Mouse (Mus musculus): ENCODE measurements around the gene Zfp955b. TPM values are rescaled to one million over a fixed set of nuclear protein-coding genes. Genes with fewer than 3 reads are reported as not detected.

Gene Zfp955b
- polyA plus RNA-seq (2012; rRNA removed) = 11.1 and 11.2 TPM in 2 replicates

DNA sequence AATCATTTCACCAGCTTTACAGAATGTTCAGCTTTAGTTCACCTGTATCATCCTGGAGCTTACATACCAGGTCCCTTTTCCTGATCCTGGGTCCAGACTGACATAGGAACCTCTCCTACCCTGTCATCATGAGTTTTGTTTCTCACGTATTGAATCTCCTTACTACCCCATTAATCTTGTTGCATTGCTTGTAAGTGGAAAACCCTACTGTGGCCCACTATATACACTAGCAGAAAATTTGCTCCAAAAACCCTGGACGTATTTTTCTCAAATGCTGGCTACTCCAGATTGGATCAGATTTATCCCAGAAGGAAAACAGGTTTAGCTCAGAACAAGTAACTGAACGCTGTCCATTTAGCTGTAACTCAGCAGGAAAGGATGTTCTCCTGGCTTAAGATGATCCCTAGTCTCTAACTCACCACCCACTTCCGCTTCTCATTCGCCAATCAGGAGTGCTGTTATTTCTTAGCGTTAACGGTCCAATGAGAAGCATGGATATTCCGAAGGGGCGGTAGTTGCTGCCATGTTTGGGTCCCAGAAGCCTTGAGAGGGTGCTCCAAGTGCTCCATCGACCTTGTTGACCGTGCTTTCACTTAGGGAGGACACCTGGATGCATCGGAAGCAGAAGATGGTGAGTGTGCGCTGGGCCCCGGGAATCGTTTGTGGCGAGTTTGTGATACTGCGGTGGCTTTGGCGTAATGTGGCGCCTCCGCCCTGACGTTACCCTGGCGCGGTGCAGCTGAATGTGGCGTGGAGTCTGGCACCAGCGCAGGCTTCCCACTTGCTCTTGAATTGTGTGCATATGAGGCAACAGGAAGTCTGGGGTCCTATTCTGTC is at the start of gene Zfp955b:
TSS of gene Zfp955b (plus strand) at position 506 of the 837 bp plus-strand sequence.

DNA sequence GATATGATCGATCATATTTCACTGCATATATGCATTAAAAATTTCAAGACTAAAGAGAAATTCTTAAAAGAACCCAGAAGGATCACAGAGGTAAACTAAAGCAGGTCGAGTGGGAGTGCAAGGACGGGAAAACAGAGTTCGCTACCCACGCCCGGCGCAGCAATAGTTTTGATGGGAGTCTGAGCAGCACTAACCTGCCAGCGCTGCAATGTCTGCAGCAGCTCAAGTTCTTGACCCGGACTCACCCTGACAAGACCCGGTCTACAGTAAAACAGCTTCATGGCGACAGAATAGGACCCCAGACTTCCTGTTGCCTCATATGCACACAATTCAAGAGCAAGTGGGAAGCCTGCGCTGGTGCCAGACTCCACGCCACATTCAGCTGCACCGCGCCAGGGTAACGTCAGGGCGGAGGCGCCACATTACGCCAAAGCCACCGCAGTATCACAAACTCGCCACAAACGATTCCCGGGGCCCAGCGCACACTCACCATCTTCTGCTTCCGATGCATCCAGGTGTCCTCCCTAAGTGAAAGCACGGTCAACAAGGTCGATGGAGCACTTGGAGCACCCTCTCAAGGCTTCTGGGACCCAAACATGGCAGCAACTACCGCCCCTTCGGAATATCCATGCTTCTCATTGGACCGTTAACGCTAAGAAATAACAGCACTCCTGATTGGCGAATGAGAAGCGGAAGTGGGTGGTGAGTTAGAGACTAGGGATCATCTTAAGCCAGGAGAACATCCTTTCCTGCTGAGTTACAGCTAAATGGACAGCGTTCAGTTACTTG is 34.6 kb upstream of the Zfp955b start, which contains the start of gene Zfp955a:
TSS of gene Zfp955a (minus strand) at position 616 of the 789 bp plus-strand sequence.

DNA sequence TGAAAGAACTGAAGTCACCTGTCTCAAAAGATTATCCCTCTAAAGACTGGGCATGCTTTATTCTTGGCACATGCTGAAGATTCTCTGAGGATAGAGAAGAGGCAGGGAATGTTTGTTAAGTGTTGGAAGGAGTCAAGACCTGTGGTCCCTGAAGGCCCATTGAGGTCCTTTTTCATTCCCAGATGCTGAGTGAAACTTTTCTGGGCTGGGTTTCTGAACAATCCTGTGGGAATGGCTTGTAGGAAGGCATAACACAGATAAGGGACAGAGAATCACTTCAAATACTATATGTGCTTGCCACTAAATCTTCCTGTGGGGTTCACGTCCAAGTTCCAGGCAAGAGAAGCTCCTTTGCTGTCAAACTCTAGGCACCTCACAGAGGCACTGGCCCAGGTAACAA is 25.0 kb upstream of the Zfp955b start, which contains the start of gene Olfr63:
TSS of gene Olfr63 (plus strand) at position 301 of the 400 bp plus-strand sequence.

Other genes with a start within 250 kb of the Zfp955b start
- gene 4921501E09Rik, start 221.5 kb upstream of the Zfp955b start, polyA plus RNA-seq (2012; rRNA removed) = not detected in 2 replicates
- gene Zfp563, start 200.2 kb upstream of the Zfp955b start, polyA plus RNA-seq (2012; rRNA removed) = 11.9 and 14.4 TPM in 2 replicates
- 0.33 TPM in 2 replicates for gene Morc2b, start 149.9 kb upstream of the Zfp955b start, polyA plus RNA-seq (2012; rRNA removed)
- gene Olfr55, start 121.1 kb upstream of the Zfp955b start, polyA plus RNA-seq (2012; rRNA removed) = not detected in 2 replicates
- not detected in 2 replicates for gene Olfr239, start 98.2 kb upstream of the Zfp955b start, polyA plus RNA-seq (2012; rRNA removed)
- gene Olfr1564, start 67.9 kb upstream of the Zfp955b start, polyA plus RNA-seq (2012; rRNA removed) = 0.32 and 0.38 TPM in 2 replicates
- 9.1 and 9.6 TPM in 2 replicates for gene Zfp955a, start 34.4 kb upstream of the Zfp955b start, polyA plus RNA-seq (2012; rRNA removed)
- not detected in 2 replicates for gene Olfr63, start 24.9 kb upstream of the Zfp955b start, polyA plus RNA-seq (2012; rRNA removed)
- gene Zfp81, start 69.3 kb downstream of the Zfp955b start, polyA plus RNA-seq (2012; rRNA removed) = 14.8 and 18.2 TPM in 2 replicates
- gene Zfp101, start 105.1 kb downstream of the Zfp955b start, polyA plus RNA-seq (2012; rRNA removed) = 19.1 and 21.0 TPM in 2 replicates
- gene Actl9, start 143.4 kb downstream of the Zfp955b start, polyA plus RNA-seq (2012; rRNA removed) = 0.08 and 0.15 TPM in 2 replicates
- gene Adamts10, start 234.7 kb downstream of the Zfp955b start, polyA plus RNA-seq (2012; rRNA removed) = 120 and 157 TPM in 2 replicates

Data from central nervous system, embryonic 14 days (tissue).